Mouse (Mus musculus): ENCODE measurements around the gene Def6. TPM values are rescaled to one million over a fixed set of nuclear protein-coding genes. Genes with fewer than 3 reads are reported as not detected.

Gene Def6
- polyA plus RNA-seq, 1 experiment from 2014 or later = 11.4 TPM

DNA sequence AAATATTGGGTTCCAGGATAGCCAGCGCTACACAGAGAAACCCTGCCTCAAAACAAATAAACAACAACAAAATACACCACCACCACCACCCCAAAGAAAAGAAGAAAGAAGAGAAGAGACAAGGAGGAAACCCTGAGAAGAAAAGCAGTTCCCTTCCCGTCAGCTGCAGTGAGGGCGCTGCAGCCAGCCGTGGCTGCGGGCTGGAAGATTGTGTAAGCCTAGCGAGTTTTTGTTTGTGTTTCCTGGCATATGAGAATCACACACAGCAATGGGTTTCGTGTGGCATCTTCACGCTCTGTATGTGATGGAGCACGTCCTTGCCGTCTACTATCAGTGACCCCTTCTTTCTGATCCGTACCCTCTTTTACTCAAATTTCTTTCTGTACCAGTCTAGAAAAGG, 39.1 kb downstream of the Def6 start:
- peaks cover 4% of the 10 kb centered on the region; the same call in 1 of the 2 replicates for H3K36me3 ChIP-seq (ENCODE audit: control insufficient read depth, insufficient read depth, low read length)
- no peak overlapping the region for H3K27ac ChIP-seq (replicated peaks)
- H3K4me3 ChIP-seq (ENCODE audit: low read depth, low read length) = no peak overlapping the region
- H3K9me3 ChIP-seq (ENCODE audit: control insufficient read depth, low read length) = no peaks in the 10 kb centered on the region
- 75% methylated on average over 11 of the region's 11 CpGs for WGBS
- no peaks in the 10 kb centered on the region for H3K27me3 ChIP-seq (ENCODE audit: control insufficient read depth, insufficient read depth, low read length)
- ATAC-seq (ENCODE audit: low FRiP score, low TSS enrichment) (no peak), DNase-seq (ENCODE audit: low spot score) (no peak)
- no peaks in the 10 kb centered on the region for H3K4me1 ChIP-seq (replicated peaks; ENCODE audit: control insufficient read depth, insufficient read depth)
- TF ChIP-seq EP300 (optimal IDR thresholded peaks at IDR 0.05) = no peak
- H3K9ac ChIP-seq (ENCODE audit: low read length) = no peak overlapping the region
- no peak overlapping the region for H3K4me2 ChIP-seq (replicated peaks; ENCODE audit: low read depth)

DNA sequence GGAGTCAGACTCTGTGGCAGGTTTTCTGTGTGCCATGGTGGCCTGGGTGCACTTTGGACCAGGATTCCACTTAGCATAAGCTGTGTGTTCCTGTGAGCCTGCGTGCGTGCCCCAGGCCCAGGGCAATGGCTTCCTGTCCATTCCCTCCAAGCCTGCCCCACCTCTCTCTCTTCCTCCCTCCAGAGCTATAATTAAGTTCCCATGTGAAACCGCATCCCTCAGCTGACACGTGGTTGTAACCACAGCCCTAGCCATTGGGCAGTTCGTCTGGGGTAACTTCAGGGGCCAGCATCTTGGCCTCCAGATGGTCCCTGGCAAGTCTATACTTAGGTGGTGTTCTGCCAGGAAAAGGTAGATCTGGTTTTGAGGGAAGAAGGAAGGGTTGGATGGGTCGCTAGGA, 40.0 kb downstream of the Def6 start:
- H3K4me3 ChIP-seq (ENCODE audit: low read depth, low read length) = no peak overlapping the region
- H3K27me3 ChIP-seq (ENCODE audit: control insufficient read depth, insufficient read depth, low read length) = no peaks in the 10 kb centered on the region
- 53% methylated on average over 6 of the region's 6 CpGs for WGBS
- no peak for TF ChIP-seq EP300 (optimal IDR thresholded peaks at IDR 0.05)
- TF ChIP-seq CTCF (IDR thresholded peaks at IDR 0.05; ENCODE audit: low read depth) = no peak
- H3K4me1 ChIP-seq (replicated peaks; ENCODE audit: control insufficient read depth, insufficient read depth) = no peaks in the 10 kb centered on the region
- H3K27ac ChIP-seq (replicated peaks) = no peak overlapping the region
- no peaks in the 10 kb centered on the region for H3K9me3 ChIP-seq (ENCODE audit: control insufficient read depth, low read length)
- no peak overlapping the region for H3K9ac ChIP-seq (ENCODE audit: low read length)
- H3K4me2 ChIP-seq (replicated peaks; ENCODE audit: low read depth) = no peak overlapping the region
- no peak for DNase-seq (ENCODE audit: low spot score)
- H3K36me3 ChIP-seq (ENCODE audit: control insufficient read depth, insufficient read depth, low read length) = peaks cover 2% of the 10 kb centered on the region; the same call in 1 of the 2 replicates
- no peak for ATAC-seq (ENCODE audit: low FRiP score, low TSS enrichment)

DNA sequence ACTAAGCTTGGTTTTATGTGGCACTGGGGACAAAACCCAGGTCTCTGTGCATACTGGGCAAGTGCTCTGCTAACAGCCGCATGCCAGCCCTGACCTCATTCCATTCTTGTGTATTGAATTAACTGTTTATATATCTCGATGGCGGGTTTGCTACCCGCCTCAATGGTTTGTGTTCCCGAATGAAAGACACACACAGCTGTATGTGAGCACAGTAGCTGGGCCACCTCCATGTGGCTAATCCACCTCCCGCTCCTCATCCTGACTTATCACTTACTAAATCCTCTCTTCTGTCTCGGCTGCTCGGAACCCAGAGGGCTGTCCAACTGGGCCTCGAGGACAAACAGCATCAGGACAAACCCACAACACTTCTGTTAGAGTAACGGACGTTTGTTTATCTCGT, 41.5 kb downstream of the Def6 start:
- Histone ChIP-seq H3K9ac (ENCODE audit: low read length) (no peak overlapping the region), H3K4me3 (ENCODE audit: low read depth, low read length) (no peak overlapping the region), H3K27ac (replicated peaks) (no peak overlapping the region), H3K4me2 (replicated peaks; ENCODE audit: low read depth) (no peak overlapping the region), H3K4me1 (replicated peaks; ENCODE audit: control insufficient read depth, insufficient read depth) (no peaks in the 10 kb centered on the region), H3K27me3 (ENCODE audit: control insufficient read depth, insufficient read depth, low read length) (no peaks in the 10 kb centered on the region), H3K36me3 (ENCODE audit: control insufficient read depth, insufficient read depth, low read length) (peaks cover 2% of the 10 kb centered on the region; the same call in 1 of the 2 replicates), H3K9me3 (ENCODE audit: control insufficient read depth, low read length) (no peaks in the 10 kb centered on the region)
- no peak for ATAC-seq (ENCODE audit: low FRiP score, low TSS enrichment)
- DNase-seq (ENCODE audit: low spot score) = no peak
- TF ChIP-seq EP300 (optimal IDR thresholded peaks at IDR 0.05) (no peak), CTCF (IDR thresholded peaks at IDR 0.05; ENCODE audit: low read depth) (no peak)
- 47% methylated on average over 12 of the region's 12 CpGs for WGBS

DNA sequence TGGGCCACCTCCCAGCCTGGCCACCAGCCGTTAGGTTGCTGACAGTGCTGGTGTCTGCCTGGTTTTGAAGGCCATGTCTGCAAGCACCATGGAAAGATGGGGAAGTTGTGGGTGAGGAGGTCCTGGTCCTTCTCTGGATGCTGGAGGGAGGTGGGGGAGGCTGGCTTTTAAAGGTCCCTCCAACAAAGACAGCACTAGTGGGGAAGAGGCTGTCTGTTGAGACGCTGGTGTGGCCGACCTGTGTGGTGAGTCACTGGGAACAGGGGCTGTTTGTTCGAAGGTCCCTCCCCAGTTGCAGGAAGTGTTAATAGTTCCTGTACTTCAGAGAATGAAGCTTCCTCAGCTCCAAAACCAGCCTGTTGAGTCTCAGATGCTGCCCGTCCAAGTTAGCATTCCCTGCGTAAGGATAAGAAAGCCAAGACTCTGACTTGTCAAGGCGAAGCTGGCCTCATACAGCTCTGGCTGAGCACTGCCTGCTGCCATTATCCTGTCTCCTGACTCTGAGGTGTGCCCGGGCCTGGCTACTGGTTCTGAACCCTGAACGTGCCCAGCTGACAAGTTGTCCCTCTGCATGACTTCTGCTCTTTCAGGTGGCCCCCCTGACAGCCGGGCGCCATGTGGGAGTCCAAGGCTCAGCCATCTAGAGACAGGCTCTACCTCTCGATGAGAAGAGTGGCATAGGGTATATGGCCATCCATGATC, 44.2 kb downstream of the Def6 start:
- H3K9me3 ChIP-seq (ENCODE audit: control insufficient read depth, low read length) = no peaks in the 10 kb centered on the region
- 0 out of 2 replicates have a peak, but pooled peaks have one; percentile 9 for ATAC-seq (ENCODE audit: low FRiP score, low TSS enrichment)
- H3K36me3 ChIP-seq (ENCODE audit: control insufficient read depth, insufficient read depth, low read length) = no peaks in the 10 kb centered on the region
- H3K4me1 ChIP-seq (replicated peaks; ENCODE audit: control insufficient read depth, insufficient read depth) = 0 out of 2 replicates have a peak, but pooled peaks cover 2% of the 10 kb centered on the region
- peak overlapping the region; percentile 69 for H3K27ac ChIP-seq (replicated peaks)
- no peaks in the 10 kb centered on the region for H3K27me3 ChIP-seq (ENCODE audit: control insufficient read depth, insufficient read depth, low read length)
- 74% methylated on average over 12 of the region's 12 CpGs for WGBS
- H3K9ac ChIP-seq (ENCODE audit: low read length) = no peak overlapping the region
- H3K4me2 ChIP-seq (replicated peaks; ENCODE audit: low read depth) = no peak overlapping the region
- TF ChIP-seq CTCF (IDR thresholded peaks at IDR 0.05; ENCODE audit: low read depth) (no peak), EP300 (optimal IDR thresholded peaks at IDR 0.05) (no peak)
- no peak for DNase-seq (ENCODE audit: low spot score)
- no peak overlapping the region for H3K4me3 ChIP-seq (ENCODE audit: low read depth, low read length)

DNA sequence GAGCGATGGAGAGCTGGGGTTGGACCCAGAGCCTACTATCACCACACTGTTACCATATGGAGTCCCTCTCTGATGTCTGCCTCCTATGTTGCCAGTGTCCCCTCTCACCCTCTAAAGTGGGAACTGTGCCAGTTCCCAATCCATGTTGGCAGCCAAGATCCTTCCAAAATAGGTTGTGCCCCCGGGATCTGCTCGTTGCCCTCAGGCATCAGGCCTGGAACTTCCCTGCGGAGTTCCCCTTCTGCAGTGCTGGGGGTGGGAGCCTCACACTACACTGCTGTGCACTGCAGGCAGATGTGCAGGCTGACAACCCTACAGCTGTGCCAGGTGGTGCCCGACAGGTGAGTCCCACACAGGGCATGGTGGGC, 44.7 kb downstream of the Def6 start:
- H3K9me3 ChIP-seq (ENCODE audit: control insufficient read depth, low read length) = no peaks in the 10 kb centered on the region
- 0 out of 2 replicates have a peak, but pooled peaks cover 2% of the 10 kb centered on the region for H3K4me1 ChIP-seq (replicated peaks; ENCODE audit: control insufficient read depth, insufficient read depth)
- peak overlapping the region; percentile 69 for H3K27ac ChIP-seq (replicated peaks)
- H3K4me2 ChIP-seq (replicated peaks; ENCODE audit: low read depth) = no peak overlapping the region
- no peak overlapping the region for H3K9ac ChIP-seq (ENCODE audit: low read length)
- H3K36me3 ChIP-seq (ENCODE audit: control insufficient read depth, insufficient read depth, low read length) = no peaks in the 10 kb centered on the region
- TF ChIP-seq EP300 (optimal IDR thresholded peaks at IDR 0.05) (no peak), CTCF (IDR thresholded peaks at IDR 0.05; ENCODE audit: low read depth) (no peak)
- ATAC-seq (ENCODE audit: low FRiP score, low TSS enrichment) = no peak
- H3K27me3 ChIP-seq (ENCODE audit: control insufficient read depth, insufficient read depth, low read length) = no peaks in the 10 kb centered on the region
- 71% methylated on average over 5 of the region's 5 CpGs for WGBS
- no peak overlapping the region for H3K4me3 ChIP-seq (ENCODE audit: low read depth, low read length)
- no peak for DNase-seq (ENCODE audit: low spot score)

DNA sequence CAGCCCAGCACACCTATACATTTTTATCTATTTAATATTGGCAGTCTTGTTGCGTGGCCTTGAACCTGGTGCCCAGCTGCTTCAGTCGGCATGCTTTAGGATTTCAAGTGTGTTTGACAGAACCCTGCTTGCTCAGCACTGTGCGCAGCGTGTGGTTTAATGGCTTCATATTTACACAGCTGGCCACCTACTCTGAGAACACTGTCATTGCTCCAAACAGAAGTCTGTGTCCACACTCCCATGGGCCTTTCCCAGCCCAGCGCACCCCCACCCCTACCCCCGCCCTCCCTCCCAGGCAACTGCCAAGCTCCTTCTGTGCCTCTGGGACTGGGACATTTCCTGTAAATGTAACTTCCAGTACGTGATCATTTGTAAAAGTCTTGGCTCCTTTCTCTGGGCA, 45.6 kb downstream of the Def6 start:
- 0 out of 2 replicates have a peak, but pooled peaks have one; percentile 46 for ATAC-seq (ENCODE audit: low FRiP score, low TSS enrichment)
- 67% methylated on average over 7 of the region's 7 CpGs for WGBS
- Histone ChIP-seq H3K4me2 (replicated peaks; ENCODE audit: low read depth) (no peak overlapping the region), H3K9me3 (ENCODE audit: control insufficient read depth, low read length) (no peaks in the 10 kb centered on the region), H3K9ac (ENCODE audit: low read length) (no peak overlapping the region), H3K36me3 (ENCODE audit: control insufficient read depth, insufficient read depth, low read length) (no peaks in the 10 kb centered on the region), H3K4me3 (ENCODE audit: low read depth, low read length) (no peak overlapping the region), H3K4me1 (replicated peaks; ENCODE audit: control insufficient read depth, insufficient read depth) (0 out of 2 replicates have a peak, but pooled peaks cover 2% of the 10 kb centered on the region), H3K27me3 (ENCODE audit: control insufficient read depth, insufficient read depth, low read length) (no peaks in the 10 kb centered on the region), H3K27ac (replicated peaks) (no peak overlapping the region)
- DNase-seq (ENCODE audit: low spot score) = peak; percentile 54
- no peak for TF ChIP-seq EP300 (optimal IDR thresholded peaks at IDR 0.05)
- TF ChIP-seq CTCF (IDR thresholded peaks at IDR 0.05; ENCODE audit: low read depth) = no peak
